Comparison of ENCODE assay signal across 15 mouse cellular contexts in genomic region chr5:118426673-118427072, GRCm38 (mm10).
DNase-seq lines count a peak whose midpoint lies in the region; TF ChIP-seq lines count a peak whose summit lies in the region.
"Had no signal": no experiment of that assay in that cellular context is flagged by ENCODE, and none has a peak within 500 bp of the region (broad histone marks: within the 10 kb centered on the region; RNA-seq: fewer than 3 reads in every experiment).

No protein-coding gene starts in this region.

- no peak for TF ChIP-seq CTCF in cerebellum, adult 2 months (IDR thresholded peaks at IDR 0.05; ENCODE audit: borderline replicate concordance, insufficient read depth, low read depth, low read length)
- TF ChIP-seq CTCF in gastrocnemius, adult 2 months (IDR thresholded peaks at IDR 0.05), result no peak

- no peak overlapping the region for H3K4me3 ChIP-seq in cerebellum, adult 2 months (replicated peaks; ENCODE audit: insufficient read depth, low read depth, low read length)
- H3K4me3 ChIP-seq in gastrocnemius, adult 2 months, result no peak overlapping the region
- H3K4me3 ChIP-seq: hindbrain, embryonic 12.5 days; liver, embryonic 13.5 days; lung, embryonic 15.5 days had no signal

- DNase-seq in cerebellum, adult 2 months, result peak; percentile 52 to 66
- DNase-seq in cerebellum, postnatal 4 days (ENCODE audit: low spot score in 2 of 2), result no peak
- DNase-seq in gastrocnemius, adult 2 months, result no peak
- no peak for DNase-seq in gastrocnemius, postnatal 14 days
- DNase-seq in right cerebral cortex, adult 18-20 months, result peak; percentile 86
- DNase-seq in right cerebral cortex, postnatal 14 days, result no peak
- peak; percentile 68 to 79 for DNase-seq in left cerebral cortex, adult 9 months (ENCODE audit: low spot score in 2 of 2)
- DNase-seq in heart, postnatal 36 days, result no peak
- DNase-seq: gastrocnemius, postnatal 25 days; kidney, adult 9 months; kidney, postnatal 36 days; liver, embryonic 13.5 days; thymus, adult 18-20 months had no signal

- intact Hi-C loops in gastrocnemius, adult 2 months (cut with DNase I), result loop anchor here (5.0 kb wide), 2 partner anchors 44 to 51 kb away; no protein-coding TSS in a partner anchor
- intact Hi-C loops in gastrocnemius, postnatal 14 days (cut with DNase I; ENCODE audit: low total_unique reads), result no loop called here
- intact Hi-C loops in heart, postnatal 36 days (cut with DNase I), result no loop called here

- H3K27me3 ChIP-seq in cerebellum, adult 2 months (ENCODE audit: control insufficient read depth, insufficient read depth, low read length), result no peaks in the 10 kb centered on the region
- H3K27me3 ChIP-seq: hindbrain, embryonic 12.5 days had no signal

- no peak overlapping the region for H3K27ac ChIP-seq in cerebellum, adult 2 months (ENCODE audit: insufficient read depth, low read length)
- H3K27ac ChIP-seq in gastrocnemius, adult 2 months, result peak overlapping the region; percentile 12; the same call in 1 of the 2 replicates
- H3K27ac ChIP-seq: hindbrain, embryonic 12.5 days; liver, embryonic 13.5 days; lung, embryonic 15.5 days had no signal

- 55% methylated on average over 5 of the region's 5 CpGs for WGBS in cerebellum, adult 2 months

- TF ChIP-seq POLR2A in cerebellum, adult 2 months (IDR thresholded peaks at IDR 0.05; ENCODE audit: borderline replicate concordance, insufficient read depth, low read length), result no peak

- peaks cover 23% of the 10 kb centered on the region for H3K4me1 ChIP-seq in cerebellum, adult 2 months (ENCODE audit: control insufficient read depth, insufficient read depth, low read length)

Comparison
In these comparisons a context has a peak if more than half of its experiments do, and no peak if none do; other contexts are left out.
1. DNase-seq: peak in cerebellum, adult 2 months (2 of 2), right cerebral cortex, adult 18-20 months (single experiment) and left cerebral cortex, adult 9 months (2 of 2); none in cerebellum, postnatal 4 days (0 of 2), gastrocnemius, adult 2 months (single experiment), gastrocnemius, postnatal 14 days (single experiment), right cerebral cortex, postnatal 14 days (single experiment) and heart, postnatal 36 days (0 of 2).